In the genomic region with DNA sequence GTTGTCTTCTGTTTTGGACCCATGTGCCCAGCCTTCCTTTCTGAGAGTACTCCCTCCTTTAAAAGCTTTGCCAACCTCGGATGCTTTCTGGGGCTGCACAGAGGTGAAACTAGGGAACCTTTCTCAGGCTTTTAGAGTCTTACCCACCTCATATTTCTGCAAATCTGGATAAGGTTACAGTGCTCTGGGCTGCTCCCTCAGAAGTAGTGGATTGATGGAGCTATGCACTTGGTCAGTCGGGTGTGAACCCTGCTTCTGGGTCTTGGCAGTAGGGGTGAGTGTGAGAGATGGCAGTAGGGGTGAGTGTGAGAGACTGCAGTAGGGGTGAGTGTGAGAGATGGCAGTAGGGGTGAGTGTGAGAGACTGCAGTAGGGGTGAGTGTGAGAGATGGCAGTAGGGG, we compare ENCODE assay signal across 6 mouse cellular contexts. TPM values are rescaled to one million over a fixed set of nuclear protein-coding genes. Genes with fewer than 3 reads are reported as not detected.
DNase-seq lines count a peak whose midpoint lies in the region; ATAC-seq and TF ChIP-seq lines count a peak whose summit lies in the region.
"Not testable (repeated sequence)": the region's sequence is repeated elsewhere in the genome, so short reads cannot be mapped to it uniquely, and the experiment has no call there.

No protein-coding gene starts in this region.

- peak; percentile 91 for DNase-seq in heart, adult 11 months

- H3K4me1 ChIP-seq in bone marrow macrophage, adult 2 months (ENCODE audit: control insufficient read depth, insufficient read depth, low read length): peaks cover 31% of the 10 kb centered on the region
- peaks cover 62% of the 10 kb centered on the region for H3K4me1 ChIP-seq in heart, embryonic 12.5 days (replicated peaks)
- H3K4me1 ChIP-seq in kidney, embryonic 15.5 days: peaks cover 38% of the 10 kb centered on the region
- peaks cover 22% of the 10 kb centered on the region for H3K4me1 ChIP-seq in lung, embryonic 16.5 days (replicated peaks; ENCODE audit: control insufficient read depth, insufficient read depth, low read length)
- peaks cover 89% of the 10 kb centered on the region for H3K4me1 ChIP-seq in megakaryocyte, embryonic 14.5 days

- not testable (repeated sequence) for H3K4me3 ChIP-seq in bone marrow macrophage, adult 2 months (ENCODE audit: insufficient read depth, low read length); heart, embryonic 12.5 days; kidney, embryonic 15.5 days (replicated peaks); lung, embryonic 16.5 days (ENCODE audit: low read length)
- peak overlapping the region; percentile 86 for H3K4me3 ChIP-seq in megakaryocyte, embryonic 14.5 days (replicated peaks)

- H3K36me3 ChIP-seq in heart, embryonic 12.5 days; kidney, embryonic 15.5 days; lung, embryonic 16.5 days (ENCODE audit: control insufficient read depth, insufficient read depth, low read length): not testable (repeated sequence)
- H3K36me3 ChIP-seq in megakaryocyte, embryonic 14.5 days (replicated peaks; ENCODE audit: low read length): peaks cover 33% of the 10 kb centered on the region

- H3K9ac ChIP-seq in heart, embryonic 12.5 days; kidney, embryonic 15.5 days; lung, embryonic 16.5 days (ENCODE audit: low read length): not testable (repeated sequence)

- peak overlapping the region; percentile 91 for H3K27ac ChIP-seq in bone marrow macrophage, adult 2 months (ENCODE audit: insufficient read depth, low read depth, low read length)
- H3K27ac ChIP-seq in heart, embryonic 12.5 days (ENCODE audit: poor library complexity, severe bottlenecking): peak overlapping the region; percentile 87
- H3K27ac ChIP-seq in kidney, embryonic 15.5 days: peak overlapping the region; percentile 67; the same call in 1 of the 2 replicates
- peak overlapping the region; percentile 47; the same call in 1 of the 2 replicates for H3K27ac ChIP-seq in lung, embryonic 16.5 days (ENCODE audit: low read length)

- 86% methylated on average over 2 of the region's 2 CpGs for WGBS in heart, embryonic 12.5 days
- WGBS in kidney, embryonic 15.5 days: 55% methylated on average over 2 of the region's 2 CpGs
- WGBS in lung, embryonic 16.5 days: 67% methylated on average over 2 of the region's 2 CpGs

- H3K27me3 ChIP-seq in heart, embryonic 12.5 days (replicated peaks); kidney, embryonic 15.5 days; lung, embryonic 16.5 days (ENCODE audit: control insufficient read depth, insufficient read depth, low read depth, low read length); megakaryocyte, embryonic 14.5 days (replicated peaks): not testable (repeated sequence)

- not testable (repeated sequence) for H3K4me2 ChIP-seq in heart, embryonic 12.5 days; kidney, embryonic 15.5 days; lung, embryonic 16.5 days (ENCODE audit: low read depth, low read length)

- not testable (repeated sequence) for TF ChIP-seq POLR2A in bone marrow macrophage, adult 2 months (IDR thresholded peaks at IDR 0.05; ENCODE audit: borderline replicate concordance, low read depth, low read length)

- H3K9me3 ChIP-seq in heart, embryonic 12.5 days (replicated peaks); kidney, embryonic 15.5 days (replicated peaks); lung, embryonic 16.5 days (ENCODE audit: control insufficient read depth, low read length); megakaryocyte, embryonic 14.5 days: not testable (repeated sequence)

- ATAC-seq in heart, embryonic 12.5 days (ENCODE audit: insufficient number of reproducible peaks, low FRiP score); kidney, embryonic 15.5 days (replicated peaks; ENCODE audit: low FRiP score); lung, embryonic 16.5 days (ENCODE audit: low read depth): not testable (repeated sequence)

- TF ChIP-seq CTCF in bone marrow macrophage, adult 2 months (IDR thresholded peaks at IDR 0.05; ENCODE audit: low read depth, low read length): not testable (repeated sequence)

RNA-seq across cellular contexts. Expression of a gene that starts 46.0 kb away (rescaled TPM):
- polyA plus RNA-seq in bone marrow macrophage, adult 2 months (2012; ENCODE audit: insufficient read depth, insufficient read length, missing spikeins): 16.2 and 17.8 TPM in 2 replicates
- polyA plus RNA-seq in heart, embryonic 12.5 days (2016; fragmentation: Nextera tagmentation; extraction: Ambion mirVana): 96.3 and 104 TPM in 2 replicates
- 19.1 and 22.2 TPM in 2 replicates for polyA plus RNA-seq in kidney, embryonic 15.5 days (2015; fragmentation: Nextera tagmentation; extraction: Ambion mirVana)
- 26.8 and 28.8 TPM in 2 replicates for polyA plus RNA-seq in lung, embryonic 16.5 days (2015; fragmentation: Nextera tagmentation; extraction: Ambion mirVana)
- 95.0 and 304 TPM in 2 replicates for polyA plus RNA-seq in megakaryocyte, embryonic 14.5 days (2012; ENCODE audit: insufficient read depth, low replicate concordance)
